Mouse (Mus musculus): ENCODE measurements around the gene Lpcat3. TPM values are rescaled to one million over a fixed set of nuclear protein-coding genes. Genes with fewer than 3 reads are reported as not detected.
A peak's percentile ranks its signal among the peaks of the same experiment; 100 is the strongest.

The Lpcat3 gene
- polyA plus RNA-seq, 1 experiment = 211 TPM

- no peak for DNase-seq (ENCODE audit: low read depth, low spot score)
Observed at GRCm38 (mm10) chr6:124701338-124701737, 38.5 kb downstream of the Lpcat3 start.

GRCm38 (mm10) chr6:124702102-124702783 lies 39.4 kb downstream of the Lpcat3 start:
- WGBS = 91% methylated on average over 17 of the region's 17 CpGs
- no peak for DNase-seq (ENCODE audit: low read depth, low spot score)

More at GRCm38 (mm10) chr6:124701338-124701737, 38.5 kb downstream of the Lpcat3 start:
- WGBS = 72% methylated on average over 8 of the region's 8 CpGs

- DNase-seq (ENCODE audit: low read depth, low spot score) = no peak
- WGBS = 50% methylated on average over 3 of the region's 3 CpGs
Observed at GRCm38 (mm10) chr6:124702784-124703103, 39.9 kb downstream of the Lpcat3 start.

- WGBS = 71% methylated on average over 7 of the region's 7 CpGs
- DNase-seq (ENCODE audit: low read depth, low spot score) = no peak
Observed at GRCm38 (mm10) chr6:124703789-124704188, 41.0 kb downstream of the Lpcat3 start.

GRCm38 (mm10) chr6:124704417-124704816 lies 41.6 kb downstream of the Lpcat3 start:
- no peak for DNase-seq (ENCODE audit: low read depth, low spot score)
- WGBS = 89% methylated on average over 2 of the region's 2 CpGs

- 66% methylated on average over 5 of the region's 5 CpGs for WGBS
- no peak for DNase-seq (ENCODE audit: low read depth, low spot score)
Observed at GRCm38 (mm10) chr6:124706061-124706627, 43.3 kb downstream of the Lpcat3 start.

GRCm38 (mm10) chr6:124708289-124708889 lies 45.6 kb downstream of the Lpcat3 start:
- 57% methylated on average over 10 of the region's 10 CpGs for WGBS
- DNase-seq (ENCODE audit: low read depth, low spot score) = no peak

GRCm38 (mm10) chr6:124711824-124712782 lies 49.3 kb downstream of the Lpcat3 start, which contains the start of the genes Emg1 and Phb2:
TSS of gene Emg1 (minus strand) at chr6:124712178.
TSS of gene Phb2 (plus strand) at chr6:124712336.
- WGBS = under 1% methylated on average over 76 of the region's 76 CpGs
- peak; percentile 91 for DNase-seq (ENCODE audit: low read depth, low spot score)

- DNase-seq (ENCODE audit: low read depth, low spot score) = no peak
Observed at GRCm38 (mm10) chr6:124712918-124713317, 50.1 kb downstream of the Lpcat3 start.

GRCm38 (mm10) chr6:124716864-124717490 lies 54.1 kb downstream of the Lpcat3 start:
- WGBS = 21% methylated on average over 20 of the region's 20 CpGs
- no peak for DNase-seq (ENCODE audit: low read depth, low spot score)

More at GRCm38 (mm10) chr6:124712918-124713317, 50.1 kb downstream of the Lpcat3 start:
- 6% methylated on average over 11 of the region's 11 CpGs for WGBS

- DNase-seq (ENCODE audit: low read depth, low spot score) = no peak
- WGBS = 32% methylated on average over 13 of the region's 13 CpGs
Observed at GRCm38 (mm10) chr6:124717968-124718367, 55.1 kb downstream of the Lpcat3 start.

GRCm38 (mm10) chr6:124718703-124719102 lies 55.9 kb downstream of the Lpcat3 start:
- no peak for DNase-seq (ENCODE audit: low read depth, low spot score)
- WGBS = 27% methylated on average over 15 of the region's 16 CpGs

GRCm38 (mm10) chr6:124719354-124719978 lies 56.6 kb downstream of the Lpcat3 start:
- 25% methylated on average over 7 of the region's 7 CpGs for WGBS
- DNase-seq (ENCODE audit: low read depth, low spot score) = no peak

- DNase-seq (ENCODE audit: low read depth, low spot score) = no peak
- WGBS = 29% methylated on average over 11 of the region's 11 CpGs
Observed at GRCm38 (mm10) chr6:124720904-124721303, 58.1 kb downstream of the Lpcat3 start.

- DNase-seq (ENCODE audit: low read depth, low spot score) = no peak
- 83% methylated on average over 6 of the region's 6 CpGs for WGBS
Observed at GRCm38 (mm10) chr6:124722876-124723473, 60.1 kb downstream of the Lpcat3 start.

GRCm38 (mm10) chr6:124723541-124723940 lies 60.7 kb downstream of the Lpcat3 start:
- DNase-seq (ENCODE audit: low read depth, low spot score) = no peak
- WGBS = 69% methylated on average over 8 of the region's 8 CpGs

- 87% methylated on average over 10 of the region's 10 CpGs for WGBS
- DNase-seq (ENCODE audit: low read depth, low spot score) = no peak
Observed at GRCm38 (mm10) chr6:124724472-124724871, 61.6 kb downstream of the Lpcat3 start.

GRCm38 (mm10) chr6:124728621-124729020 lies 65.8 kb downstream of the Lpcat3 start:
- WGBS = 89% methylated on average over 10 of the region's 10 CpGs
- no peak for DNase-seq (ENCODE audit: low read depth, low spot score)

Measured in large intestine, adult 2 months (tissue).